Mouse (Mus musculus): ENCODE measurements around the gene Fam186b.

- TF ChIP-seq CTCF (IDR thresholded peaks at IDR 0.05) (no peak), POLR2A (IDR thresholded peaks at IDR 0.05; ENCODE audit: insufficient read depth, low read depth, low read length) (no peak)
Observed at GRCm38 (mm10) chr15:99331341-99331740, 35.7 kb upstream of the Fam186b start.
